Mouse (Mus musculus) cerebellum, adult 2 months (tissue): ENCODE results near the gene Mcrip2. TPM values are rescaled to one million over a fixed set of nuclear protein-coding genes. Genes with fewer than 3 reads are reported as not detected.
A peak's percentile ranks its signal among the peaks of the same experiment; 100 is the strongest.

Source experiments
- DNase-seq, 2 experiments: peaks; one replicate each; pipeline ENCODE4 v3.0.0; 2021
- H3K27ac ChIP-seq: fragments of 200-500 bp; 2 replicates; pipeline ENCODE4 v1.5.1; 2012; ENCODE audit warnings: low read length, control low read depth, inconsistent platforms; ENCODE audit not compliant: insufficient read depth
- H3K27me3 ChIP-seq: fragments of 200-500 bp; 2 replicates; pipeline ENCODE4 v1.6.1; 2012; ENCODE audit warnings: inconsistent platforms, mild to moderate bottlenecking, low read length, moderate library complexity; ENCODE audit not compliant: control insufficient read depth, insufficient read depth
- H3K4me1 ChIP-seq: fragments of 200-500 bp; 2 replicates; pipeline ENCODE4 v1.6.1; 2011; ENCODE audit warnings: low read length; ENCODE audit not compliant: control insufficient read depth, insufficient read depth
- H3K4me3 ChIP-seq: fragments of 200-500 bp; replicated peaks from 2 replicates; pipeline ENCODE3; 2011; ENCODE audit warnings: mild to moderate bottlenecking, low read depth, low read length, control low read depth; ENCODE audit not compliant: insufficient read depth
- CTCF ChIP-seq: fragments of 200-500 bp; IDR thresholded peaks from 2 replicates; pipeline ENCODE4 v1.5.1; 2011; ENCODE audit warnings: low read depth, mild to moderate bottlenecking, control low read depth, low read length, moderate library complexity, borderline replicate concordance; ENCODE audit not compliant: insufficient read depth
- POLR2A ChIP-seq: fragments of 200-500 bp; IDR thresholded peaks from 2 replicates; pipeline ENCODE4 v1.6.1; 2011; ENCODE audit warnings: low read length, control low read depth, borderline replicate concordance; ENCODE audit not compliant: insufficient read depth
- WGBS: fragments of 180-500 bp; shearing (Covaris S2); methylation state at CpG from one replicate; pipeline ENCODE4 v1.1.7; 2018; 5-methylcytosine and 5-hydroxymethylcytosine counted together
- polyA plus RNA-seq: library from polyadenylated mRNA; depleted of rRNA; stranded (reverse); fragments of >200 nt; gene quantifications from 2 replicates; pipeline ENCODE4 v1.2.3, GENCODE M21; 2012

Mcrip2 gene
- polyA plus RNA-seq, 1 experiment, result 34.1 TPM

GRCm38 (mm10) chr17:25886806-25887205 lies 18.2 kb upstream of the Mcrip2 start:
- no peaks in the 10 kb centered on the region for H3K27me3 ChIP-seq
- no peaks in the 10 kb centered on the region for H3K4me1 ChIP-seq
- H3K4me3 ChIP-seq, result no peak overlapping the region
- H3K27ac ChIP-seq, result no peak overlapping the region
- no peak for TF ChIP-seq CTCF
- no peak for TF ChIP-seq POLR2A
- no peak for DNase-seq

DNA sequence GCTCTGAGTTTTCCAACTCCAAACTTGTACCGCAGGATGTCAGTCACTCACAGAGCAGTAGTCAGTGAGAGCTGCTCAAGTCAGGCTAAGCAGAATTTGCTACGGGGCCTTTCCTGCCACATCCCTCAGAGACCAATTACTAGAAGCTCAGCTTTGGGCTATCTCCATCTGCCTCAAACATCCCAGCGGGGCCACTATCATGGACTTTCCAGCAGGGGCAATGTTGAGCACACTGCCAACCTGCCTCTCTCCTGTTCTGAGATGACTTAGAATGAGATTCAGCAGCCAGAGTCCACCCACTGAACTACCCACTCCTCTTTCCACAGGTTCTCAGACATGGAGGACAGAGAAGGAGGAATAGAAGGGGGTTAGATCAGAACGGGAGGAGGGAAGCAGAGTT lies 17.1 kb upstream of the Mcrip2 start:
- Histone ChIP-seq H3K4me1 (peaks cover 6% of the 10 kb centered on the region), H3K27me3 (no peaks in the 10 kb centered on the region), H3K4me3 (no peak overlapping the region), H3K27ac (no peak overlapping the region)
- DNase-seq, result no peak
- TF ChIP-seq POLR2A (no peak), CTCF (peak; percentile 45; the same call in 1 of the 2 replicates)
- WGBS, result 42% methylated on average over 4 of the region's 4 CpGs

- TF ChIP-seq POLR2A (no peak), CTCF (peak; percentile 26; the same call in 1 of the 2 replicates)
- Histone ChIP-seq H3K4me3 (no peak overlapping the region), H3K27ac (no peak overlapping the region), H3K27me3 (no peaks in the 10 kb centered on the region), H3K4me1 (peaks cover 16% of the 10 kb centered on the region)
- 92% methylated on average over 3 of the region's 3 CpGs for WGBS
- DNase-seq, result no peak
Measured at GRCm38 (mm10) chr17:25883824-25884223, 15.3 kb upstream of the Mcrip2 start.

- H3K27me3 ChIP-seq, result no peaks in the 10 kb centered on the region
- DNase-seq, result no peak
- TF ChIP-seq CTCF (no peak), POLR2A (no peak)
- no peak overlapping the region for H3K4me3 ChIP-seq
- 68% methylated on average over 8 of the region's 8 CpGs for WGBS
- H3K4me1 ChIP-seq, result peaks cover 16% of the 10 kb centered on the region
- H3K27ac ChIP-seq, result no peak overlapping the region
Measured at GRCm38 (mm10) chr17:25883268-25883667, 14.7 kb upstream of the Mcrip2 start.

DNA sequence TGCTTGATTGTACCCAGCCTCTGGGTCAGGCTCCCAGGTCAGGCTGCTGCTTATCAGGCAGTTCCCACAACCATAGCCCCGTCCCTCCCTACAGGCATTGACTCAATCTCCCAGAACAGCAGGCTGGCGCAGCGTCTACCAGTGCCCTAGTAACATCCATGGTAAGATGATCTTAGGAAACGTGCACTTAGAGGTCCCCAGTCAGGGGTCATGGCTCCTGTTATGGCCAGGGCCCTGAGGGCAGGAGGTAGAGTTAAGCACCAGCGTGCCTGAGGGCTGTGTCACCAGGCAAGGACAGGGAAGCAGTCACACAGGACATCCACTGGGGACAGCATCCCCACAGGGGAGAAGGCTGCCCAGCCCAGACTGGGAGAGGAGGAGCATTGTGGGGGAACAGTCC lies 13.7 kb upstream of the Mcrip2 start:
- peak in 1 of 2 experiments; percentile 39 for DNase-seq
- Histone ChIP-seq H3K27ac (no peak overlapping the region), H3K4me3 (no peak overlapping the region), H3K27me3 (no peaks in the 10 kb centered on the region), H3K4me1 (peaks cover 16% of the 10 kb centered on the region)
- no peak for TF ChIP-seq POLR2A
- 43% methylated on average over 5 of the region's 5 CpGs for WGBS

- Histone ChIP-seq H3K4me1 (peaks cover 20% of the 10 kb centered on the region), H3K27me3 (no peaks in the 10 kb centered on the region), H3K4me3 (no peak overlapping the region), H3K27ac (no peak overlapping the region)
- peak in 1 of 2 experiments; percentile 26 for DNase-seq
- TF ChIP-seq POLR2A, result peak; percentile 13; the same call in 1 of the 2 replicates
- TF ChIP-seq CTCF, result no peak
- WGBS, result 46% methylated on average over 4 of the region's 4 CpGs
Measured at GRCm38 (mm10) chr17:25881691-25882090, 13.1 kb upstream of the Mcrip2 start.

GRCm38 (mm10) chr17:25880913-25881641 lies 12.5 kb upstream of the Mcrip2 start:
- DNase-seq, result peak in 1 of 2 experiments; percentile 34
- Histone ChIP-seq H3K4me3 (no peak overlapping the region), H3K27ac (peak overlapping the region; percentile 43), H3K4me1 (peaks cover 24% of the 10 kb centered on the region), H3K27me3 (no peaks in the 10 kb centered on the region)
- WGBS, result 27% methylated on average over 5 of the region's 5 CpGs
- TF ChIP-seq CTCF, result no peak
- no peak for TF ChIP-seq POLR2A

DNA sequence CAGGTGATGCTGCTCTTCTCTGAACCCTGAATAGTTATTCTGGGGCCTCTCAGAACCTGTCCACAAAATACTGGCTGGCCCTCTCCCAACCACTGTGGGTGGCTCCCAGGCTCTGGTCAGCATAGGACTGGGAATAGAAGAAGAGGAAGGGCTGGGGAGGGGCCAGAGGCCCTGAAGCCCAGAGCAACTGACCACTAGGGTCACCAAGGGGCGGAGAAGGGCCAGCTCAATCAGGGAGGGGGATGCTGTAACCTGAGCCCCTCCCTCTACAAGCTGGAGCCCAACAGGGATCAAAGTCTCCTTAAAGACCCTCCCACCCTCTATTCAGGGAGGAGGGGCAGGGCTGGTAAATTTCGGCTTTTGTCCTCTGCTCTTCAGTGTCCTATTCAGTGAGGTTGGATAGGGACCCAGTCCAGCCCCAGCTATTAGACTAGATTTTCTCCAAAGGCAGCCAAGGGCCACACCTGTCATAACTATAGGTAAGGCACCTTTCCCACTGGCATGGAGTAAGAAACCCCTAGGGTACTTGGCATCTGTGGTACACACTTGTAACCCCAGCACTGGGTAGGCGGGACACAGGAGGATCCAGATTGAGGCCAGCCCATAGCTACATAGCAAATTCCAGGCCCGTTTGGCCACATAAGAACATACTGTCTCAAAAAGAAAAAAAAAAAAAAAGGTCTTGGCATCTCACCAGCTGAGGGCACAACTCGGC lies 11.8 kb upstream of the Mcrip2 start, which contains the start of gene Wfikkn1:
Wfikkn1 (minus strand) TSS at position 663 of the 715 bp plus-strand sequence.
- Histone ChIP-seq H3K4me1 (peaks cover 24% of the 10 kb centered on the region), H3K27me3 (no peaks in the 10 kb centered on the region), H3K27ac (peak within 1 kb of the TSS; percentile 43), H3K4me3 (no peak within 1 kb of the TSS)
- TF ChIP-seq CTCF (no peak), POLR2A (no peak)
- 30% methylated on average over 5 of the region's 5 CpGs for whole genome bisulfite sequencing
- DNase-seq, result peak in 1 of 2 experiments; percentile 30
